Mouse (Mus musculus) olfactory bulb, adult 2 months (tissue): ENCODE data around the gene Ergic1.

Source experiments
- CTCF ChIP-seq: fragments of 200-500 bp; IDR thresholded peaks from 2 replicates; pipeline ENCODE4 v1.5.1; 2012; ENCODE audit warnings: low read depth, mild to moderate bottlenecking, low read length, moderate library complexity; ENCODE audit not compliant: insufficient read depth
- POLR2A ChIP-seq: fragments of 200-500 bp; IDR thresholded peaks from 2 replicates; pipeline ENCODE4 v1.6.1; 2012; ENCODE audit warnings: mild to moderate bottlenecking, low read depth, low read length, moderate library complexity; ENCODE audit not compliant: insufficient read depth

GRCm38 (mm10) chr17:26524801-26525200 lies 36.5 kb upstream of the Ergic1 start:
- TF ChIP-seq POLR2A = no peak
- TF ChIP-seq CTCF = no peak
